In the genomic region with DNA sequence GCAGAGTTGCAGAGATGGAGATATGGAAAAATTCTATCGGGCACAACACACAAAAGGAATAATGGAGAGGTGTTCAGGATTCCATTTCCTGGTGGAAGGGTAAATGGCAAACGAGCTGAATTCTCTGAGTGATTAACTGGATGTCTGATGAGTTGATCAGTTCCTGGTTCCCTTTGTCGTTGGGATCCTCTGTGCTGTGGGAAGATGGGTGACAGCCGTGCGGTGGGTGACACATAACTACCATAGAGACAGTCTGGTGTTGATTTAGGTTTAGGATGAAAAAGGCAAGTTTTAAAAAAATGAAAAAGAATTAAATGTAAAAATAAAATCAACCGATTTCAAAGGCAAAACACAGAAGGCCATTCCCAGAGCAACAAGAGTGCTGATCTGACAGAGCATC, we compare ENCODE assay signal across 18 mouse cellular contexts.
"Had no signal": no experiment of that assay in that cellular context is flagged by ENCODE, and none has a peak within 500 bp of the region (broad histone marks: within the 10 kb centered on the region; RNA-seq: fewer than 3 reads in every experiment).

No protein-coding gene starts in this region.

- H3K4me1 ChIP-seq: intestine, embryonic 15.5 days; liver, embryonic 13.5 days; midbrain, embryonic 12.5 days; neural tube, embryonic 13.5 days; stomach, embryonic 15.5 days had no signal

- H3K4me3 ChIP-seq: intestine, embryonic 15.5 days; liver, embryonic 13.5 days; midbrain, embryonic 12.5 days; myocyte; neural tube, embryonic 13.5 days; stomach, embryonic 15.5 days had no signal

- H3K27me3 ChIP-seq: intestine, embryonic 15.5 days; liver, embryonic 13.5 days; midbrain, embryonic 12.5 days; neural tube, embryonic 13.5 days; stomach, embryonic 15.5 days had no signal

- DNase-seq: kidney, adult 11 months; kidney, adult 8-10 months; kidney, postnatal 14 days; kidney, postnatal 4 days; liver, embryonic 13.5 days; lung, adult 2 months; lung, postnatal 14 days; lung, postnatal 4 days; retina, postnatal 1 day; right cerebral cortex, postnatal 25 days; spleen, adult 18-20 months; thymus, postnatal 25 days had no signal

- H3K36me3 ChIP-seq: intestine, embryonic 15.5 days; liver, embryonic 13.5 days; midbrain, embryonic 12.5 days; neural tube, embryonic 13.5 days; stomach, embryonic 15.5 days had no signal

- ATAC-seq: intestine, embryonic 15.5 days; midbrain, embryonic 16.5 days had no signal

- H3K27ac ChIP-seq: intestine, embryonic 15.5 days; liver, embryonic 13.5 days; midbrain, embryonic 12.5 days; neural tube, embryonic 13.5 days; stomach, embryonic 15.5 days had no signal

- H3K9ac ChIP-seq: intestine, embryonic 15.5 days; liver, embryonic 13.5 days; midbrain, embryonic 12.5 days; neural tube, embryonic 13.5 days; stomach, embryonic 15.5 days had no signal

- H3K4me2 ChIP-seq: intestine, embryonic 15.5 days; liver, embryonic 13.5 days; midbrain, embryonic 12.5 days; neural tube, embryonic 13.5 days; stomach, embryonic 15.5 days had no signal

- H3K9me3 ChIP-seq: intestine, embryonic 15.5 days; liver, embryonic 13.5 days; midbrain, embryonic 12.5 days; neural tube, embryonic 13.5 days; stomach, embryonic 15.5 days had no signal
